Mouse (Mus musculus) heart, adult 2 months (tissue): ENCODE measurements around the gene Rufy2. TPM values are rescaled to one million over a fixed set of nuclear protein-coding genes. Genes with fewer than 3 reads are reported as not detected.
"Not testable (repeated sequence)": the region's sequence is repeated elsewhere in the genome, so short reads cannot be mapped to it uniquely, and the experiment has no call there.

Experiments
- DNase-seq, 2 experiments: peaks; one replicate each; pipeline ENCODE4 v3.0.0; 2021
- H3K27ac ChIP-seq: fragments of 200-600 bp; 2 replicates; pipeline ENCODE4 v1.8.1; 2022
- H3K27me3 ChIP-seq: fragments of 200-500 bp; 2 replicates; pipeline ENCODE4 v1.6.1; 2012; ENCODE audit warnings: mild to moderate bottlenecking, low read length, inconsistent platforms, mixed read lengths; ENCODE audit not compliant: control insufficient read depth, insufficient read depth
- H3K36me3 ChIP-seq: fragments of 200-500 bp; 2 replicates; pipeline ENCODE4 v1.6.1; 2012; ENCODE audit warnings: low read length, inconsistent platforms; ENCODE audit not compliant: control insufficient read depth, insufficient read depth
- H3K4me1 ChIP-seq: fragments of 200-500 bp; 2 replicates; pipeline ENCODE4 v1.6.1; 2011; ENCODE audit warnings: low read length; ENCODE audit not compliant: control insufficient read depth, insufficient read depth
- H3K4me3 ChIP-seq: fragments of 200-600 bp; 2 replicates; pipeline ENCODE4 v1.8.1; 2022
- H3K79me2 ChIP-seq: fragments of 200-500 bp; replicated peaks from 2 replicates; pipeline ENCODE4 v1.6.1; 2012; ENCODE audit warnings: mild to moderate bottlenecking, inconsistent platforms, low read length, moderate library complexity, mixed read lengths; ENCODE audit not compliant: control insufficient read depth, insufficient read depth
- H3K9ac ChIP-seq: fragments of 200-500 bp; 2 replicates; pipeline ENCODE4 v1.6.1; 2012; ENCODE audit warnings: low read depth, mild to moderate bottlenecking, control low read depth, inconsistent platforms, low read length, mixed read lengths
- CTCF ChIP-seq: fragments of 200-600 bp; IDR thresholded peaks from 2 replicates; pipeline ENCODE4 v1.8.1; 2022; ENCODE audit warnings: antibody characterized with exemption, mild to moderate bottlenecking, moderate library complexity
- EP300 ChIP-seq: fragments of 200-500 bp; IDR thresholded peaks from 2 replicates; pipeline ENCODE4 v1.6.1; 2011; ENCODE audit warnings: low read depth, low read length, control low read depth; ENCODE audit not compliant: insufficient read depth
- POLR2A ChIP-seq: fragments of 200-500 bp; IDR thresholded peaks from 2 replicates; pipeline ENCODE4 v1.6.1; 2011; ENCODE audit warnings: mild to moderate bottlenecking, low read depth, low read length, control low read depth; ENCODE audit not compliant: insufficient read depth
- WGBS: fragments of 180-500 bp; shearing (Covaris S2); methylation state at CpG from one replicate; pipeline ENCODE4 v1.1.7; 2018; 5-methylcytosine and 5-hydroxymethylcytosine counted together
- intact Hi-C: fragments of 180-260 bp; cut with DNase I; formaldehyde crosslinking; loops from one replicate; pipeline ENCODE4 v1.15.1; 2025
- polyA plus RNA-seq: library from polyadenylated mRNA; depleted of rRNA; stranded (reverse); fragments of >200 nt; gene quantifications from 2 replicates; pipeline ENCODE4 v1.2.3, GENCODE M21; 2012
- total RNA-seq, 2 experiments: library from RNA; stranded (reverse); gene quantifications; 2 replicates each; pipeline ENCODE4 v1.2.3; 2021

Rufy2 gene
- total and polyA plus RNA-seq, 3 experiments = 2.5 to 9.6 (median 7.3) TPM

- peak in 1 of 2 experiments; percentile 12 for DNase-seq
- H3K4me1 ChIP-seq = no peaks in the 10 kb centered on the region
- no peaks in the 10 kb centered on the region for H3K79me2 ChIP-seq
- WGBS = 64% methylated on average over 2 of the region's 2 CpGs
- intact Hi-C loops = no loop called here
- peak overlapping the region; percentile 64 for H3K27ac ChIP-seq
- no peaks in the 10 kb centered on the region for H3K27me3 ChIP-seq
- TF ChIP-seq CTCF = no peak
- no peak for TF ChIP-seq EP300
- TF ChIP-seq POLR2A = no peak
- no peak overlapping the region for H3K4me3 ChIP-seq
- H3K36me3 ChIP-seq = no peaks in the 10 kb centered on the region
- no peak overlapping the region for H3K9ac ChIP-seq
Measured at GRCm38 (mm10) chr10:63049106-63049505, 69.1 kb downstream of the Rufy2 start.

GRCm38 (mm10) chr10:63051267-63051666 is 71.2 kb downstream of the Rufy2 start:
- H3K4me1 ChIP-seq = no peaks in the 10 kb centered on the region
- no peak overlapping the region for H3K9ac ChIP-seq
- no peaks in the 10 kb centered on the region for H3K27me3 ChIP-seq
- peak overlapping the region; percentile 21 for H3K27ac ChIP-seq
- WGBS = 56% methylated on average over 7 of the region's 7 CpGs
- no peak overlapping the region for H3K4me3 ChIP-seq
- TF ChIP-seq CTCF (no peak), EP300 (no peak), POLR2A (no peak)
- no peaks in the 10 kb centered on the region for H3K79me2 ChIP-seq
- intact Hi-C loops = no loop called here
- H3K36me3 ChIP-seq = no peaks in the 10 kb centered on the region
- no peak for DNase-seq

- no peak overlapping the region for H3K9ac ChIP-seq
- TF ChIP-seq EP300 (no peak), CTCF (no peak), POLR2A (no peak)
- H3K27me3 ChIP-seq = no peaks in the 10 kb centered on the region
- 84% methylated on average over 6 of the region's 6 CpGs for WGBS
- no peak overlapping the region for H3K4me3 ChIP-seq
- no peak overlapping the region for H3K27ac ChIP-seq
- peaks cover 2% of the 10 kb centered on the region; the same call in 1 of the 2 replicates for H3K4me1 ChIP-seq
- no peaks in the 10 kb centered on the region for H3K36me3 ChIP-seq
- no peak for DNase-seq
- H3K79me2 ChIP-seq = no peaks in the 10 kb centered on the region
- intact Hi-C loops = no loop called here
Measured at GRCm38 (mm10) chr10:63052011-63052410, 72.0 kb downstream of the Rufy2 start.

- Histone ChIP-seq H3K27me3 (no peaks in the 10 kb centered on the region), H3K9ac (no peak overlapping the region), H3K79me2 (no peaks in the 10 kb centered on the region), H3K4me3 (no peak overlapping the region), H3K36me3 (no peaks in the 10 kb centered on the region), H3K27ac (no peak overlapping the region), H3K4me1 (peaks cover 2% of the 10 kb centered on the region; the same call in 1 of the 2 replicates)
- no peak for DNase-seq
- WGBS = 54% methylated on average over 6 of the region's 6 CpGs
- intact Hi-C loops = no loop called here
- TF ChIP-seq EP300 = no peak
- TF ChIP-seq POLR2A = no peak
- TF ChIP-seq CTCF = no peak
Measured at GRCm38 (mm10) chr10:63053007-63053406, 73.0 kb downstream of the Rufy2 start.

GRCm38 (mm10) chr10:63054071-63054470 is 74.0 kb downstream of the Rufy2 start:
- H3K9ac ChIP-seq, DNase-seq, H3K27ac ChIP-seq, intact Hi-C loops, H3K4me1 ChIP-seq, H3K4me3 ChIP-seq, H3K36me3 ChIP-seq, H3K79me2 ChIP-seq, H3K27me3 ChIP-seq: not testable (repeated sequence)
- WGBS = 81% methylated on average over 6 of the region's 6 CpGs

- no peaks in the 10 kb centered on the region for H3K79me2 ChIP-seq
- peaks cover 2% of the 10 kb centered on the region; the same call in 1 of the 2 replicates for H3K4me1 ChIP-seq
- H3K9ac ChIP-seq = no peak overlapping the region
- WGBS = 80% methylated on average over 2 of the region's 2 CpGs
- no peak for DNase-seq
- TF ChIP-seq POLR2A (no peak), CTCF (peak; percentile 30)
- intact Hi-C loops = no loop called here
- no peak overlapping the region for H3K4me3 ChIP-seq
- H3K27ac ChIP-seq = no peak overlapping the region
- H3K27me3 ChIP-seq = no peaks in the 10 kb centered on the region
- no peaks in the 10 kb centered on the region for H3K36me3 ChIP-seq
Measured at GRCm38 (mm10) chr10:63054586-63054985, 74.6 kb downstream of the Rufy2 start.
